Mouse (Mus musculus) C2C12 (cell line): ENCODE data around the gene Prima1.

ENCODE experiments used
- CTCF ChIP-seq: IDR thresholded peaks from one replicate; pipeline ENCODE4 v1.5.1; 2011; ENCODE audit not compliant: control insufficient read depth, insufficient read depth, insufficient read length
- MAX ChIP-seq: IDR thresholded peaks from one replicate; pipeline ENCODE4 v1.6.1; 2011; ENCODE audit warnings: mild to moderate bottlenecking, control low read depth
- MYOG ChIP-seq: IDR thresholded peaks from one replicate; pipeline ENCODE4 v1.6.1; 2011; ENCODE audit not compliant: control insufficient read depth, insufficient read length; ENCODE audit errors: extremely low read depth
- USF1 ChIP-seq: IDR thresholded peaks from one replicate; pipeline ENCODE4 v1.6.1; 2011; ENCODE audit warnings: low read depth, mild to moderate bottlenecking, control low read depth, moderate library complexity

GRCm38 (mm10) chr12:103242591-103243025 is 658 bp upstream of the Prima1 start:
- no peak for TF ChIP-seq CTCF
- no peak for TF ChIP-seq MYOG
- no peak for TF ChIP-seq MAX
- TF ChIP-seq USF1: no peak
